Mouse (Mus musculus) lung, postnatal 0 days (tissue): ENCODE data around the gene Itpka. TPM values are rescaled to one million over a fixed set of nuclear protein-coding genes. Genes with fewer than 3 reads are reported as not detected.
"Not testable (repeated sequence)": the region's sequence is repeated elsewhere in the genome, so short reads cannot be mapped to it uniquely, and the experiment has no call there.

Experiments
- ATAC-seq: fragments of 200-750 bp; cut with Nextera tagmentation; 2 replicates; pipeline ENCODE4 v1.8.0; 2017; ENCODE audit warnings: moderate library complexity
- DNase-seq: peaks from one replicate; pipeline ENCODE4 v3.0.0-alpha.2; 2016; ENCODE audit warnings: low spot score
- H3K27ac ChIP-seq: fragments of 300-500 bp; sonication (generic); 2 replicates; pipeline ENCODE4 v1.5.1; 2014; ENCODE audit warnings: antibody characterized with exemption, mild to moderate bottlenecking, low read length, mixed read lengths
- H3K27me3 ChIP-seq: fragments of 300-500 bp; sonication (generic); replicated peaks from 2 replicates; pipeline ENCODE4 v1.6.1; 2014; ENCODE audit warnings: low read length, mixed read lengths; ENCODE audit not compliant: insufficient read depth
- H3K36me3 ChIP-seq: fragments of 300-500 bp; sonication (generic); 2 replicates; pipeline ENCODE4 v1.6.1; 2014; ENCODE audit warnings: low read length, mixed read lengths; ENCODE audit not compliant: insufficient read depth
- H3K4me1 ChIP-seq: fragments of 300-500 bp; sonication (generic); 2 replicates; pipeline ENCODE4 v1.6.1; 2014; ENCODE audit warnings: antibody characterized with exemption, low read depth, low read length, mixed read lengths; ENCODE audit not compliant: insufficient read depth
- H3K4me2 ChIP-seq: fragments of 300-500 bp; sonication (generic); replicated peaks from 2 replicates; pipeline ENCODE4 v1.6.1; 2014; ENCODE audit warnings: low read depth, mild to moderate bottlenecking, low read length, moderate library complexity, mixed read lengths
- H3K4me3 ChIP-seq: fragments of 300-500 bp; sonication (generic); 2 replicates; pipeline ENCODE4 v1.5.1; 2014; ENCODE audit warnings: low read depth, low read length
- H3K9ac ChIP-seq: fragments of 300-500 bp; sonication (generic); replicated peaks from 2 replicates; pipeline ENCODE4 v1.6.1; 2014; ENCODE audit warnings: low read depth, mild to moderate bottlenecking
- H3K9me3 ChIP-seq: fragments of 300-500 bp; sonication (generic); 2 replicates; pipeline ENCODE4 v1.6.1; 2016; ENCODE audit warnings: low read length, mixed read lengths
- CTCF ChIP-seq: IDR thresholded peaks from 2 replicates; pipeline ENCODE4 v1.5.1; 2016; ENCODE audit warnings: antibody characterized with exemption, mild to moderate bottlenecking
- EP300 ChIP-seq: IDR thresholded peaks from 2 replicates; pipeline ENCODE4 v1.6.1; 2016; ENCODE audit warnings: antibody characterized with exemption, mild to moderate bottlenecking, control low read depth
- WGBS: fragments of 180-500 bp; shearing (Covaris S2); extraction: QIAGEN DNeasy Blood & Tissue Kit; methylation state at CpG from one replicate; pipeline ENCODE4 v1.1.7; 2014; 5-methylcytosine and 5-hydroxymethylcytosine counted together
- polyA plus RNA-seq: library from polyadenylated mRNA; unstranded; fragments of >200 nt; fragmentation: Nextera tagmentation; extraction: Ambion mirVana; gene quantifications from 2 replicates; pipeline ENCODE4 v1.2.1, GENCODE M21; 2015

Itpka gene
- polyA plus RNA-seq, 1 experiment from 2014 or later = 6.5 TPM

DNA sequence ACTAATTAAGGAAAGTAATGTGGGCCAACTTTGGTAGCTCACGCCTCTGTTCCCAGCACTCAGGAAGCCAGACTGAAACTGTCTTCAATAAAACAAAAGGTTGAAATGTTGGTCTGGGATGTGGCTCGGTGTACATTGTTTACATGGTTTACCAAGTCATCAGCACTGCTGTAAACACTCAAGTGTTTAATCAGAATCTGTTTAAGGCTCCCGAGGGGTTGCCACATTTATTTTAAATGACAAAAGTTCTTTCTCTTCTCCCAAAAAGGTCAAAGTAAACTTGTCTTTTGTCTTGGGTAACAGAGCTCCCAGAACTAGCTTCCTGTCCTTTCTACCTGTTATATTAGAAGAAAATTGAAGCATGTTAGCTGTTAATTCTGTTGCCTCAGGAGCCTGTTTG is 34.5 kb upstream of the Itpka start:
- DNase-seq (no peak), ATAC-seq (no peak)
- Histone ChIP-seq H3K36me3 (peaks cover 3% of the 10 kb centered on the region), H3K27me3 (no peaks in the 10 kb centered on the region), H3K27ac (no peak overlapping the region), H3K9me3 (no peaks in the 10 kb centered on the region), H3K4me2 (no peak overlapping the region), H3K9ac (no peak overlapping the region), H3K4me3 (no peak overlapping the region), H3K4me1 (no peaks in the 10 kb centered on the region)
- WGBS = 68% methylated on average over 3 of the region's 3 CpGs
- TF ChIP-seq EP300 = no peak

DNA sequence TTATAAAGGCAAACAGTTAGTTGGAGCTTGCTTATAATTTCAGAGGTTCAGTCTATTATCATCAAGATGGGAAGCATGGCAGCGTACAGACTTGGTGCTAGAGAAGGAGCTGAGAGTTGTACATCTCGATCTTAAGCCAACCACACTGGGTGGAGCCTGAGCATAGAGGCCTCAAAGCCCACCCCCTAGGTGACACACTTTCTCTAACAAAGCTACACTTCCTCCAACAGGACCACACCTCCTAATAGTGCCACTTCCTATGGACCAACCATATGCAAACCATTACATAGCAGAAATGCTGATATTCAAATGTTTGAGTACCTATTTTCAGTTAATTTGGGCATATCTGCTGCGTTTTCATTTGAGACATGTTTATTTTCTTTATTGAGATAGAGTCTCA is 32.1 kb upstream of the Itpka start:
- H3K27ac ChIP-seq = no peak overlapping the region
- H3K36me3 ChIP-seq = peaks cover 13% of the 10 kb centered on the region; the same call in 1 of the 2 replicates
- no peaks in the 10 kb centered on the region for H3K9me3 ChIP-seq
- H3K9ac ChIP-seq = no peak overlapping the region
- no peak overlapping the region for H3K4me2 ChIP-seq
- no peak for TF ChIP-seq CTCF
- TF ChIP-seq EP300 = no peak
- DNase-seq (no peak), ATAC-seq (no peak)
- no peaks in the 10 kb centered on the region for H3K4me1 ChIP-seq
- H3K4me3 ChIP-seq = no peak overlapping the region
- WGBS = 95% methylated on average over 3 of the region's 3 CpGs
- no peaks in the 10 kb centered on the region for H3K27me3 ChIP-seq

DNA sequence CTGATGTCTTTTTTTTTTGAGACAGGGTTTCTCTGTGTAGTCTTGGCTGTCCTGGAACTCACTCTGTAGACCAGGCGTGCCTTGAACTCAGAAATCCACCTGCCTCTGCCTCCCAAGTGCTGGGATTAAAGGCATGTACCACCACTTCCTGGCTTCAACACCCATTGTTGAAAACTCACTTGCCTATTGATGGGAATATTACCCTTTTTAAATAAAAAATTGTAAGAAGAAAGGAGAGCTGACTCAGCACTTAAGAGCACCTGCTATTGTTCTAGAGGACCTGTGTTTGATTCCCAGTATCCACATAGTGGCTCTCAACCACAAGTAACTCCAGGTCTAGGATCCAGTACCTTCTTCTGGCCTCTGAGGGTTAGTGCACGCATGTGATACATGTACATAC is 26.3 kb upstream of the Itpka start:
- not testable (repeated sequence) for H3K4me1 ChIP-seq, H3K9ac ChIP-seq, DNase-seq, ATAC-seq, H3K27me3 ChIP-seq, H3K9me3 ChIP-seq, H3K4me2 ChIP-seq, H3K27ac ChIP-seq, H3K4me3 ChIP-seq
- H3K36me3 ChIP-seq = peaks cover 28% of the 10 kb centered on the region; the same call in 1 of the 2 replicates
- 87% methylated on average over 2 of the region's 2 CpGs for WGBS

DNA sequence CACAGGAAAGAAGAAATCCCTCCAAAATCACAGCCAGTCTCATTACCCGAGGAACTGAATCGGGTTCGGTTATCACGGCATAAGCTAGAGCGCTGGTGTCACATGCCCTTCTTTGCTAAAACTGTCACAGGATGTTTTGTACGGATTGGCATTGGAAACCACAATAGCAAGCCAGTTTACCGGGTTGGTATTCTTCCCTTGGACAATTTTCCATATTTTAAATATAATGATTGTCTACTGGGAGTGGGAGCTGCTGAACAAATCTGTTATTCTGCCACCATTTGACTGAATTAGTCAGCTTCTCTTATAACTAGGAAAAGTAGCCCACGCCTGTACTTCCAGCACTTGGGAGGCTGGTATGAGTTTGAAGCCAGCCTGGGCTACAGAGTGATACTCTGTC is 21.1 kb upstream of the Itpka start:
- H3K9me3 ChIP-seq = no peaks in the 10 kb centered on the region
- peaks cover 33% of the 10 kb centered on the region for H3K36me3 ChIP-seq
- H3K27ac ChIP-seq = no peak overlapping the region
- no peaks in the 10 kb centered on the region for H3K4me1 ChIP-seq
- H3K4me2 ChIP-seq = no peak overlapping the region
- ATAC-seq (no peak), DNase-seq (no peak)
- H3K4me3 ChIP-seq = no peak overlapping the region
- TF ChIP-seq EP300 (no peak), CTCF (no peak)
- H3K27me3 ChIP-seq = no peaks in the 10 kb centered on the region
- 97% methylated on average over 8 of the region's 8 CpGs for WGBS
- no peak overlapping the region for H3K9ac ChIP-seq

DNA sequence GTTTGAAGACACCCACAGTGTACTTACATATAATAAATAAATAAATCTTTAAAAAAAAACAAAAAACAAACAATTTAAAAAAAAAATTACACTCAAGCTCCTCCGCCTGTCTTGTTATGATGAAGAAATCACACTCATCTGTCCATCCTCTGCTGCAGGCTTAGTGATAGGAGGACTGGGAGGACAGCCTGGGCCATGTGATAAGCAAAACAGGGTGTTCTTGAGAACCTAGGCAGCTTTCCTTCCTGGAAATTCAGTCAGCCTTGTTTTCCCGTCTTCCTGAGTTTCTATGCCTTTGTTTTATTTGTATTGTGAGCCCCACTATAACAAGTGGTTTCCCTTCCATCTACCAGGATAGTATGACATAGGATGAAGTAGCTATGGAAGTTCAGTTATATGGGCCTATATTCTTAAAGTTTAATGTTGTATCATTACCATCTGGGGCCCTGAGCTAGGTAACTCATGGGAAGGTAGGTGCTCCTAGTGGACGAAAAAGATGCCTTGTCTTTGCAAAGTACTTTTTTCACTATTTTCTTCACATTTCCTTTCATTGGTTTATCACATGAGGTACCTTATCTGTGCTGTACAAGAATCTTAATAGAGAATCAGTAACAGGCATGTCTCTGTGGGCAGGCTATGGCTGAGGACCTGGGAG is 14.2 kb upstream of the Itpka start:
- no peak overlapping the region for H3K4me2 ChIP-seq
- H3K4me1 ChIP-seq = no peaks in the 10 kb centered on the region
- H3K9ac ChIP-seq = no peak overlapping the region
- WGBS = 82% methylated on average over 3 of the region's 3 CpGs
- ATAC-seq = no peak
- no peak for DNase-seq
- peaks cover 35% of the 10 kb centered on the region for H3K36me3 ChIP-seq
- no peak overlapping the region for H3K27ac ChIP-seq
- TF ChIP-seq CTCF (no peak), EP300 (no peak)
- H3K9me3 ChIP-seq = no peaks in the 10 kb centered on the region
- no peaks in the 10 kb centered on the region for H3K27me3 ChIP-seq
- H3K4me3 ChIP-seq = no peak overlapping the region

DNA sequence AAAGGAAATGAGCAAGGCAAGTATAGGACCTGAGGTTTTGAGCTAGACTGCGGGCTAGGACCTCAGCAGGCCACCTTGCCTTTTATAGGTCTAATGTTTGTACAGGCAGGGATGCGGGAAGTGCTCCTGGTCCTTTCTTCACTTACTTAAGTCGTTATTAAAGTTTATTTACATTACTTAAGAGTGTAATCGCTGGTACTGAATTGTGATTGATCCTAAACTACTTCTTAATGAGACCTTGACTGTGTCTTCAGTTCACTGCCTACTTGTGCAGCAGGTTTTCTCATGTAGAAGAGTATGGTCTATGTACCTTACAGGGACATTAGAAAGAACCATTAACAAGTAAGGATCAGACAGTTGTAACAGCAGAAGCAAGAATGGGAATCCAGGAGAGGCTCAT is 11.4 kb upstream of the Itpka start:
- H3K4me2 ChIP-seq = no peak overlapping the region
- H3K4me1 ChIP-seq = no peaks in the 10 kb centered on the region
- ATAC-seq (no peak), DNase-seq (no peak)
- no peaks in the 10 kb centered on the region for H3K9me3 ChIP-seq
- no peak overlapping the region for H3K4me3 ChIP-seq
- 72% methylated on average over 4 of the region's 4 CpGs for WGBS
- H3K9ac ChIP-seq = no peak overlapping the region
- peaks cover 29% of the 10 kb centered on the region for H3K36me3 ChIP-seq
- H3K27ac ChIP-seq = no peak overlapping the region
- H3K27me3 ChIP-seq = no peaks in the 10 kb centered on the region
- TF ChIP-seq EP300 (no peak), CTCF (no peak)

DNA sequence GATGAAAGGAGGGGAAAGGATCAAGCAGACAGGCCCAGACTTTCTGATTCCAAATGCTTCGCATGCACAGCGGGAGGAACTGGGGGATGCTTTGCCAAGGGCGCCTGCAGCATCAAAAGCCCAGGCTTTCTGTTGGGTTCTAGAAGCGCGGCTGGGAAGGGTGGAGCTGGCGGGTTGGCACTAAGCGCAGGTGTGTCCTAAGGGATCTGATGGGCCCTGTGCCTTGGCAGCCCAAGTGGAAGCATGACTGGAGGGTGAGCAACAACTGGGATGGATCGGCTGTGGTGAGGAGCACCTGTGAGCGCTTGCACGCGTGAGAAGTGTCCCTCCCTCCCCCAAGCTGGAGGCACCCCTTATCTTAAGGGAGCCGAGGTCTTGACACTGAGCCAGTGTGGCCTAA is 5.0 kb upstream of the Itpka start:
- no peak for DNase-seq
- 20% methylated on average over 12 of the region's 12 CpGs for WGBS
- no peak for ATAC-seq
- no peaks in the 10 kb centered on the region for H3K9me3 ChIP-seq
- H3K9ac ChIP-seq = no peak overlapping the region
- peaks cover 4% of the 10 kb centered on the region; the same call in 1 of the 2 replicates for H3K4me1 ChIP-seq
- no peak overlapping the region for H3K4me3 ChIP-seq
- H3K27me3 ChIP-seq = no peaks in the 10 kb centered on the region
- peaks cover 11% of the 10 kb centered on the region; the same call in 1 of the 2 replicates for H3K36me3 ChIP-seq
- TF ChIP-seq CTCF (no peak), EP300 (no peak)
- no peak overlapping the region for H3K27ac ChIP-seq
- H3K4me2 ChIP-seq = no peak overlapping the region
